Mouse (Mus musculus): ENCODE measurements around the gene Fgf9. TPM values are rescaled to one million over a fixed set of nuclear protein-coding genes. Genes with fewer than 3 reads are reported as not detected.

The Fgf9 gene
- polyA plus RNA-seq, 2 experiments: 5.3 to 10.4 TPM

GRCm38 (mm10) chr14:58160624-58161023 lies 90.3 kb downstream of the Fgf9 start:
- TF ChIP-seq POLR2A (IDR thresholded peaks at IDR 0.05; ENCODE audit: borderline replicate concordance, extremely low read depth, insufficient read depth, insufficient read length): no peak
- ATAC-seq (ENCODE audit: low FRiP score, low read depth) (no peak), DNase-seq (ENCODE audit: low spot score) (no peak)
- no peaks in the 10 kb centered on the region for H3K36me3 ChIP-seq (ENCODE audit: control insufficient read depth, insufficient read depth, low read length)
- no peak overlapping the region for H3K4me2 ChIP-seq (replicated peaks; ENCODE audit: low read depth, low read length, severe bottlenecking)
- no peak overlapping the region for H3K4me3 ChIP-seq (replicated peaks; ENCODE audit: low read length)
- 96% methylated on average over 1 of the region's 1 CpGs for WGBS
- no peak overlapping the region for H3K9ac ChIP-seq (ENCODE audit: low read depth, low read length, severe bottlenecking)
- no peaks in the 10 kb centered on the region for H3K9me3 ChIP-seq (ENCODE audit: control insufficient read depth, low read length)
- no peaks in the 10 kb centered on the region for H3K4me1 ChIP-seq (ENCODE audit: control insufficient read depth, insufficient read depth, low read length)
- H3K27me3 ChIP-seq (ENCODE audit: control insufficient read depth, insufficient read depth, low read length): no peaks in the 10 kb centered on the region
- no peak overlapping the region for H3K27ac ChIP-seq (replicated peaks; ENCODE audit: low read depth, low read length)

Other genes with a start within 250 kb of the Fgf9 start
- gene Ska3, start 244.4 kb upstream of the Fgf9 start, polyA plus RNA-seq (2012; rRNA removed): 13.7 and 16.1 TPM in 2 replicates
- 18.0 and 22.7 TPM in 2 replicates for gene Ska3, start 244.4 kb upstream of the Fgf9 start, polyA plus RNA-seq (2014; fragmentation: Nextera tagmentation; extraction: Ambion mirVana)
- gene Mrpl57, start 244.3 kb upstream of the Fgf9 start, polyA plus RNA-seq (2012; rRNA removed): 71.9 and 73.2 TPM in 2 replicates
- 152 and 162 TPM in 2 replicates for gene Mrpl57, start 244.3 kb upstream of the Fgf9 start, polyA plus RNA-seq (2014; fragmentation: Nextera tagmentation; extraction: Ambion mirVana)
- gene Zdhhc20, start 180.3 kb upstream of the Fgf9 start, polyA plus RNA-seq (2012; rRNA removed): 28.4 and 30.6 TPM in 2 replicates
- 57.6 and 63.9 TPM in 2 replicates for gene Zdhhc20, start 180.3 kb upstream of the Fgf9 start, polyA plus RNA-seq (2014; fragmentation: Nextera tagmentation; extraction: Ambion mirVana)
- gene Micu2, start 71.3 kb upstream of the Fgf9 start, polyA plus RNA-seq (2012; rRNA removed): 30.3 and 42.7 TPM in 2 replicates
- gene Micu2, start 71.3 kb upstream of the Fgf9 start, polyA plus RNA-seq (2014; fragmentation: Nextera tagmentation; extraction: Ambion mirVana): 67.1 and 68.3 TPM in 2 replicates